Mouse (Mus musculus): ENCODE results near the gene Ttll2. TPM values are rescaled to one million over a fixed set of nuclear protein-coding genes. Genes with fewer than 3 reads are reported as not detected.
"Not testable (repeated sequence)": the region's sequence is repeated elsewhere in the genome, so short reads cannot be mapped to it uniquely, and the experiment has no call there.

Ttll2 gene
- not detected in 2 replicates for polyA plus RNA-seq (2012; rRNA removed)

GRCm38 (mm10) chr17:7352596-7352995 is at the start of gene Ttll2:
TSS of gene Ttll2 (minus strand) at chr17:7352696.
- not testable (repeated sequence) for DNase-seq; H3K27me3 ChIP-seq (replicated peaks; ENCODE audit: control insufficient read depth, insufficient read depth, low read length); H3K4me1 ChIP-seq (ENCODE audit: control insufficient read depth, insufficient read depth, low read length); H3K27ac ChIP-seq (ENCODE audit: insufficient read depth, low read depth, low read length); H3K4me3 ChIP-seq (ENCODE audit: insufficient read depth, low read depth, low read length); H3K36me3 ChIP-seq (ENCODE audit: control insufficient read depth, insufficient read depth, low read length)
- 87% methylated on average over 1 of the region's 1 CpGs for WGBS

GRCm38 (mm10) chr17:7399770-7400169 is 47.3 kb upstream of the Ttll2 start:
- H3K27me3 ChIP-seq (replicated peaks; ENCODE audit: control insufficient read depth, insufficient read depth, low read length); H3K4me3 ChIP-seq (ENCODE audit: insufficient read depth, low read depth, low read length); H3K4me1 ChIP-seq (ENCODE audit: control insufficient read depth, insufficient read depth, low read length); H3K36me3 ChIP-seq (ENCODE audit: control insufficient read depth, insufficient read depth, low read length); DNase-seq; H3K27ac ChIP-seq (ENCODE audit: insufficient read depth, low read depth, low read length): not testable (repeated sequence)
- WGBS: 40% methylated on average over 6 of the region's 6 CpGs

- not testable (repeated sequence) for H3K4me1 ChIP-seq (ENCODE audit: control insufficient read depth, insufficient read depth, low read length); DNase-seq; H3K27me3 ChIP-seq (replicated peaks; ENCODE audit: control insufficient read depth, insufficient read depth, low read length); H3K27ac ChIP-seq (ENCODE audit: insufficient read depth, low read depth, low read length); H3K36me3 ChIP-seq (ENCODE audit: control insufficient read depth, insufficient read depth, low read length); H3K4me3 ChIP-seq (ENCODE audit: insufficient read depth, low read depth, low read length)
- 69% methylated on average over 6 of the region's 6 CpGs for WGBS
Measured at GRCm38 (mm10) chr17:7398198-7398847, 45.8 kb upstream of the Ttll2 start.

GRCm38 (mm10) chr17:7397079-7397478 is 44.6 kb upstream of the Ttll2 start:
- H3K27me3 ChIP-seq (replicated peaks; ENCODE audit: control insufficient read depth, insufficient read depth, low read length); H3K4me3 ChIP-seq (ENCODE audit: insufficient read depth, low read depth, low read length); H3K36me3 ChIP-seq (ENCODE audit: control insufficient read depth, insufficient read depth, low read length); H3K27ac ChIP-seq (ENCODE audit: insufficient read depth, low read depth, low read length); H3K4me1 ChIP-seq (ENCODE audit: control insufficient read depth, insufficient read depth, low read length): not testable (repeated sequence)
- peak; percentile 18 for DNase-seq
- 69% methylated on average over 13 of the region's 13 CpGs for WGBS

- H3K36me3 ChIP-seq (ENCODE audit: control insufficient read depth, insufficient read depth, low read length); H3K27ac ChIP-seq (ENCODE audit: insufficient read depth, low read depth, low read length); H3K4me3 ChIP-seq (ENCODE audit: insufficient read depth, low read depth, low read length); H3K4me1 ChIP-seq (ENCODE audit: control insufficient read depth, insufficient read depth, low read length); H3K27me3 ChIP-seq (replicated peaks; ENCODE audit: control insufficient read depth, insufficient read depth, low read length); DNase-seq: not testable (repeated sequence)
- no CpG with 5 or more reads among the region's 2 CpGs for WGBS
Measured at GRCm38 (mm10) chr17:7396288-7396687, 43.8 kb upstream of the Ttll2 start.

GRCm38 (mm10) chr17:7395671-7396070 is 43.2 kb upstream of the Ttll2 start:
- WGBS: 92% methylated on average over 8 of the region's 8 CpGs
- not testable (repeated sequence) for H3K4me3 ChIP-seq (ENCODE audit: insufficient read depth, low read depth, low read length); H3K36me3 ChIP-seq (ENCODE audit: control insufficient read depth, insufficient read depth, low read length); DNase-seq; H3K4me1 ChIP-seq (ENCODE audit: control insufficient read depth, insufficient read depth, low read length); H3K27ac ChIP-seq (ENCODE audit: insufficient read depth, low read depth, low read length); H3K27me3 ChIP-seq (replicated peaks; ENCODE audit: control insufficient read depth, insufficient read depth, low read length)

GRCm38 (mm10) chr17:7395116-7395515 is 42.6 kb upstream of the Ttll2 start:
- H3K27me3 ChIP-seq (replicated peaks; ENCODE audit: control insufficient read depth, insufficient read depth, low read length); H3K4me1 ChIP-seq (ENCODE audit: control insufficient read depth, insufficient read depth, low read length); H3K4me3 ChIP-seq (ENCODE audit: insufficient read depth, low read depth, low read length); H3K27ac ChIP-seq (ENCODE audit: insufficient read depth, low read depth, low read length); DNase-seq; H3K36me3 ChIP-seq (ENCODE audit: control insufficient read depth, insufficient read depth, low read length): not testable (repeated sequence)
- 90% methylated on average over 7 of the region's 7 CpGs for WGBS

- not testable (repeated sequence) for H3K36me3 ChIP-seq (ENCODE audit: control insufficient read depth, insufficient read depth, low read length); H3K4me3 ChIP-seq (ENCODE audit: insufficient read depth, low read depth, low read length); H3K27me3 ChIP-seq (replicated peaks; ENCODE audit: control insufficient read depth, insufficient read depth, low read length); H3K27ac ChIP-seq (ENCODE audit: insufficient read depth, low read depth, low read length); H3K4me1 ChIP-seq (ENCODE audit: control insufficient read depth, insufficient read depth, low read length); DNase-seq
- 81% methylated on average over 7 of the region's 7 CpGs for WGBS
Measured at GRCm38 (mm10) chr17:7389898-7390297, 37.4 kb upstream of the Ttll2 start.

GRCm38 (mm10) chr17:7388958-7389356 is 36.5 kb upstream of the Ttll2 start:
- DNase-seq; H3K4me3 ChIP-seq (ENCODE audit: insufficient read depth, low read depth, low read length); H3K36me3 ChIP-seq (ENCODE audit: control insufficient read depth, insufficient read depth, low read length); H3K27ac ChIP-seq (ENCODE audit: insufficient read depth, low read depth, low read length); H3K4me1 ChIP-seq (ENCODE audit: control insufficient read depth, insufficient read depth, low read length); H3K27me3 ChIP-seq (replicated peaks; ENCODE audit: control insufficient read depth, insufficient read depth, low read length): not testable (repeated sequence)
- 77% methylated on average over 8 of the region's 8 CpGs for WGBS

- H3K4me1 ChIP-seq (ENCODE audit: control insufficient read depth, insufficient read depth, low read length); H3K4me3 ChIP-seq (ENCODE audit: insufficient read depth, low read depth, low read length); H3K27ac ChIP-seq (ENCODE audit: insufficient read depth, low read depth, low read length); DNase-seq; H3K27me3 ChIP-seq (replicated peaks; ENCODE audit: control insufficient read depth, insufficient read depth, low read length); H3K36me3 ChIP-seq (ENCODE audit: control insufficient read depth, insufficient read depth, low read length): not testable (repeated sequence)
- WGBS: no CpG with 5 or more reads among the region's 2 CpGs
Measured at GRCm38 (mm10) chr17:7388341-7388957, 36.0 kb upstream of the Ttll2 start.

- H3K4me1 ChIP-seq (ENCODE audit: control insufficient read depth, insufficient read depth, low read length); DNase-seq; H3K36me3 ChIP-seq (ENCODE audit: control insufficient read depth, insufficient read depth, low read length); H3K27me3 ChIP-seq (replicated peaks; ENCODE audit: control insufficient read depth, insufficient read depth, low read length); H3K4me3 ChIP-seq (ENCODE audit: insufficient read depth, low read depth, low read length); H3K27ac ChIP-seq (ENCODE audit: insufficient read depth, low read depth, low read length): not testable (repeated sequence)
- WGBS: 74% methylated on average over 8 of the region's 8 CpGs
Measured at GRCm38 (mm10) chr17:7386016-7386415, 33.5 kb upstream of the Ttll2 start.
